Mouse (Mus musculus) thymus, adult 2 months (tissue): ENCODE measurements around the gene Itpr1. TPM values are rescaled to one million over a fixed set of nuclear protein-coding genes. Genes with fewer than 3 reads are reported as not detected.
A peak's percentile ranks its signal among the peaks of the same experiment; 100 is the strongest.

Experiments used
- DNase-seq: peaks from one replicate; pipeline ENCODE4 v3.0.0; 2021
- H3K27ac ChIP-seq: fragments of 200-500 bp; 2 replicates; pipeline ENCODE4 v1.5.1; 2012; ENCODE audit warnings: low read length, control low read depth; ENCODE audit not compliant: control insufficient read depth, insufficient read depth
- H3K27me3 ChIP-seq: fragments of 200-500 bp; 2 replicates; pipeline ENCODE4 v1.6.1; 2012; ENCODE audit warnings: mild to moderate bottlenecking, low read length, moderate library complexity, mixed read lengths; ENCODE audit not compliant: control insufficient read depth, insufficient read depth
- H3K36me3 ChIP-seq: fragments of 200-500 bp; 2 replicates; pipeline ENCODE4 v1.6.1; 2012; ENCODE audit warnings: mild to moderate bottlenecking, low read length, moderate library complexity; ENCODE audit not compliant: control insufficient read depth, insufficient read depth
- H3K4me1 ChIP-seq: fragments of 200-500 bp; replicated peaks from 2 replicates; pipeline ENCODE4 v1.6.1; 2012; ENCODE audit warnings: low read length; ENCODE audit not compliant: control insufficient read depth, insufficient read depth
- H3K4me3 ChIP-seq: fragments of 200-500 bp; 2 replicates; pipeline ENCODE4 v1.5.1; 2012; ENCODE audit warnings: mild to moderate bottlenecking, low read length, control low read depth, moderate library complexity; ENCODE audit not compliant: control insufficient read depth, insufficient read depth
- CTCF ChIP-seq: fragments of 200-500 bp; IDR thresholded peaks from 2 replicates; pipeline ENCODE4 v1.5.1; 2012; ENCODE audit warnings: mild to moderate bottlenecking, control low read depth, low read length, moderate library complexity, borderline replicate concordance; ENCODE audit not compliant: control insufficient read depth, poor library complexity, insufficient read depth; ENCODE audit errors: extremely low read depth
- POLR2A ChIP-seq: fragments of 200-500 bp; IDR thresholded peaks from 2 replicates; pipeline ENCODE4 v1.6.1; 2012; ENCODE audit warnings: mild to moderate bottlenecking, low read length, control low read depth, moderate library complexity; ENCODE audit not compliant: control insufficient read depth, poor library complexity, insufficient read depth; ENCODE audit errors: extremely low read depth
- WGBS: fragments of 180-500 bp; shearing (Covaris S2); methylation state at CpG from one replicate; pipeline ENCODE4 v1.1.7; 2018; 5-methylcytosine and 5-hydroxymethylcytosine counted together
- polyA plus RNA-seq: library from polyadenylated mRNA; depleted of rRNA; stranded (reverse); fragments of >200 nt; gene quantifications from 2 replicates; pipeline ENCODE4 v1.2.3, GENCODE M21; 2012

Itpr1 gene
- polyA plus RNA-seq, 1 experiment = 28.8 TPM

DNA sequence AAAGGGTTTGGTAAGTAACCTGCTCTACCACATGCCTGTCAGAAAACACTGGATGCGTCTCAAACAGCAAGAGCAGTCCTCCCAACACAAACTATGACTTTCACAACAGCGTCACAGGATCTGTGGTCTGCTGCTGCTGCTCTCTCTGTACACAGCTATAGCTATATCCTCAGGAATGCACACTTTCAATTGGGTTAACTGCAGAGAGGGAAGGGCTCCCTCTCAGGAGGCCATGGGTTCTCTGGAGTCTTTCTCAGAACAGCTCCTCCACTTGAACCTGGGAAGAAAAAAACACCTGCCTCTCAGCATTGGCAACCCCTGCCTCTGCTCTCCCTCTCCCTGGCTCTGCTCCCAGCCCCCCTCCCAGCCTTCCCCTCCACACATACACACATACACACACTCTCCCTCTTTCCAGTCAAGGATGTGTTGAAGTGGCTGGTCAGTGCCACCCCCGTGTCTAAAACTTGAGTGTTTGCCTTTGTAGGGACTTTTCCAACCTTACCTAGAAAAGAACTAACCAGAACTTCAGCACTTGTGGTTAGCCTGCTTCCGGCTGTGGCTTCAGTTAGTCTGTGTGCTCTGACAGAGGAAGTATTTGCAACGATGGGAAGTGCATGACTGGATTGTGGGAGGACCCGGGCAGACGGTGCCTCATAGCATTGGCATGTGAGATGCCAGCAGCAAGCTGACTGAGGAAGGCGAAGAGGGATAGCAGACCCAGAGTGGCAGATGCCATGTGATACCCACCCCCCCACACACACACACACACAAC, 323.8 kb downstream of the Itpr1 start:
- 5% methylated on average over 8 of the region's 8 CpGs for WGBS
- TF ChIP-seq CTCF (no peak), POLR2A (no peak)
- DNase-seq = peak; percentile 76

DNA sequence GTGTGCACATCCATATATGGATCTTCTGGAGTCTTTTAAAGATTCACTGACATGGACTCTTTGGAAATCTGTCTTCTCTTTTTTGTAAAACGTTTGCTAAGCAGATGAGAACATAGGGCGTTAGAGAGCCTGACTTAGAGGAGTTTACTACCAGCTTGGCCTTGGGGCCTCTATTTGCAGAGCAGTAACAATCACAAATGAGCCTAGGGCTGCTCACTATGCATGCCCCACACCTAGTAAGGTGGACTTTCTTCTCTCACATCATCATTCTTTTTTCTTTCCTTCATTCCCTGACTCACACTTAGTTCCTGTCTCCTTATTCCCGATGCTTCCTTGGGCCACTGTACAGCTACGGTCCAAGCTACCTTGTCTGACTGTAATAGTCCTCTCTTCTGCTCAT, 325.5 kb downstream of the Itpr1 start:
- H3K4me1 ChIP-seq = peaks cover 26% of the 10 kb centered on the region
- DNase-seq = no peak
- H3K27ac ChIP-seq = no peak overlapping the region
- TF ChIP-seq POLR2A (no peak), CTCF (no peak)
- no peaks in the 10 kb centered on the region for H3K27me3 ChIP-seq
- H3K4me3 ChIP-seq = no peak overlapping the region
- H3K36me3 ChIP-seq = peaks cover 8% of the 10 kb centered on the region
- 94% methylated on average over 4 of the region's 4 CpGs for WGBS

More for the DNA sequence above, 323.8 kb downstream of the Itpr1 start:
- Histone ChIP-seq H3K27me3 (no peaks in the 10 kb centered on the region), H3K4me1 (peaks cover 41% of the 10 kb centered on the region), H3K27ac (0 out of 2 replicates have a peak overlapping the region, but pooled peaks have one; percentile 17), H3K36me3 (peaks cover under 1% of the 10 kb centered on the region; the same call in 1 of the 2 replicates), H3K4me3 (no peak overlapping the region)

DNA sequence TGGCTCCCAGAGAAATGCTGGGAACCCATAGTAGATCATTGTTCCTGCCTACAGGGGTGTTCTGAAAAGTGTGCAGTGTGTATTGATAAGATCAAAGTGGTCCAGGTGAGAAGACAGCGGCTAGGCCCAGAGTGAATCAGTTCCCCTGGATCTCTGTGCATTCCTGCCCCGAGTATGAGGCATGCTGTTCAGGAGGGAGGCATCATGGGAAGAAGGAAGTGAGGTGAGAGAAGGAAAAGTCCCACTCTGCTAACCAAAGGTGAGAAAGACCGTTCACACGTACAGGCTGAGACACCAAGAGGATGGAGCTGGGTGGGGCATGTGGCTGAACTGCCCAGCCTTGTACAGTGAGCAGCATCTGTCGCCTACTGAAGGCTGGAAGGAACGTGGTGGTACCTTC, 327.5 kb downstream of the Itpr1 start:
- Histone ChIP-seq H3K27me3 (no peaks in the 10 kb centered on the region), H3K4me3 (no peak overlapping the region), H3K4me1 (peaks cover 15% of the 10 kb centered on the region), H3K36me3 (peaks cover 8% of the 10 kb centered on the region), H3K27ac (no peak overlapping the region)
- no peak for TF ChIP-seq POLR2A
- no peak for TF ChIP-seq CTCF
- 78% methylated on average over 6 of the region's 6 CpGs for whole genome bisulfite sequencing
- DNase-seq = no peak

DNA sequence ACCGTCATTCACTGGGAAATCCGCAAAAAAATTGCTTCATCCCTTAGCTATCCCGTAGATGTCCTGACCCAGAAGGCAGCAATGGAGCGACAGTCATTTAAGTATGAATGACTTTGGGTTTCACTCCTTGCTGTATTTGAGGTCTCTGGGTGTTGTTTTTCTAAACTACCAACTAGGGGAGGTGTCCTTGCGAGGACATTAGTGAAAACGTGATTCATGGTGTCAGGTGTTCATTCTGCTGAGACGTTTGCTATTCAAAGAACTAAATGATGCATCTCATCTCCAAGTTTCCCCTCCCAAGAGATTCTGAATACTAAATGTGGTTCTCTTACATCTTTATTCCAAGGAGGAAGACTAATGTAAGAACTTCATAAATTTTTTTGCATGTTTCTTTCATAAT, 332.0 kb downstream of the Itpr1 start:
- Histone ChIP-seq H3K4me3 (no peak overlapping the region), H3K27me3 (no peaks in the 10 kb centered on the region), H3K4me1 (peaks cover 4% of the 10 kb centered on the region; the same call in 1 of the 2 replicates), H3K27ac (no peak overlapping the region), H3K36me3 (peaks cover 8% of the 10 kb centered on the region)
- WGBS = 98% methylated on average over 7 of the region's 7 CpGs
- DNase-seq = no peak
- TF ChIP-seq POLR2A (no peak), CTCF (no peak)

DNA sequence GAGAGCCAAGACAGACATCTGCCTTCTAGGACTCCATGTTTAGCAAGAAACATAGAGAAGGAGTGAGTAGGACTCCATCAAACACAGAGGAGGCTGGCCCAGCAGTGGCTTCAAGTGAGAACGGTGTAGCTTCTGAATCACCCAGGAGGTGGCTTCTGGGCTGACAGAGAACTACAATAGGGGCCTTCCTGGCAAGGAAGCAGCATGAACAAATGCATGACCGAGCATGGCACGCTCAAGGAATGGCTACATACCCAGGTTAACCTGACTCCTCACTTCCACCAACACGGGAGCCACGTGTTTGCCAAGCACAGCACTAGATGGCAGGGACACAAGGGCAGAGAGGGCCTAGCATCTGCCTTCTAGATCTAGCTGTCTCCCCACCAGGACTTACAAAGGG, 332.6 kb downstream of the Itpr1 start:
- H3K36me3 ChIP-seq = peaks cover 8% of the 10 kb centered on the region
- DNase-seq = no peak
- no peak overlapping the region for H3K4me3 ChIP-seq
- peaks cover 4% of the 10 kb centered on the region; the same call in 1 of the 2 replicates for H3K4me1 ChIP-seq
- no peaks in the 10 kb centered on the region for H3K27me3 ChIP-seq
- 93% methylated on average over 5 of the region's 5 CpGs for WGBS
- H3K27ac ChIP-seq = no peak overlapping the region
- TF ChIP-seq POLR2A (no peak), CTCF (no peak)

- Histone ChIP-seq H3K4me1 (peaks cover 4% of the 10 kb centered on the region; the same call in 1 of the 2 replicates), H3K27ac (no peak overlapping the region), H3K36me3 (no peaks in the 10 kb centered on the region; the same call in 1 of the 2 replicates), H3K4me3 (no peak overlapping the region), H3K27me3 (no peaks in the 10 kb centered on the region)
- no peak for TF ChIP-seq CTCF
- no peak for TF ChIP-seq POLR2A
- DNase-seq = no peak
- WGBS = 97% methylated on average over 3 of the region's 3 CpGs
Measured at GRCm38 (mm10) chr6:108548413-108548812, 335.5 kb downstream of the Itpr1 start.

- Histone ChIP-seq H3K27ac (no peak overlapping the region), H3K36me3 (no peaks in the 10 kb centered on the region), H3K4me3 (no peak overlapping the region), H3K27me3 (no peaks in the 10 kb centered on the region), H3K4me1 (0 out of 2 replicates have a peak, but pooled peaks cover 4% of the 10 kb centered on the region)
- DNase-seq = no peak
- TF ChIP-seq CTCF = no peak
- TF ChIP-seq POLR2A = no peak
- 20% methylated on average over 6 of the region's 6 CpGs for WGBS
Measured at GRCm38 (mm10) chr6:108549495-108549935, 336.6 kb downstream of the Itpr1 start.
